Mouse (Mus musculus): ENCODE measurements at regions not wholly inside any gene's neighbourhood (a gene's known extent, or its start where the extent isn't known, plus 50 kb on each side); places are given as distances from the start of the nearest gene placed in this dataset.

DNA sequence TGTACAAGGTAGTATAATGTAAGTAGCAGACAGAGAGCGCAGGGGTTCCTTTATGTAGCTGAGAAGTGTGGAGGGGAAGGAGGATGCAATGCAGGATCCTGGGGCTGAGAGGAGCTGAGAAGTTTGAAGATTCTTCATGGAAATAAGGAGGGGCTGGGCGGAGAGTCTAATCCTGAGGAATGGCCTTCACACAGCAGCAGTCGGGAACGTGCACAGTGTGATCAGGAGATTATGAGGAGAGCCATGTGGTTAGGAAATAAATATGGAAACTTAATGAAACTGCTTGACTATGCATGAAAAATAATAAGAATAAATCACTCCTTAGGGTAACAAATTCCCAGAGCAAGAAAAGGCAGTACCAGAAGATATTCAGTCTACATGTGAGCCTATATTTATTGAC is 445.1 kb downstream of the Rapgef2 start:
- no peak overlapping the region for H3K4me3 ChIP-seq
- no peak for ATAC-seq (ENCODE audit: insufficient number of reproducible peaks, insufficient read depth, low FRiP score, low TSS enrichment, low read depth)
- no peaks in the 10 kb centered on the region for H3K36me3 ChIP-seq
- H3K4me1 ChIP-seq, result no peaks in the 10 kb centered on the region
- H3K4me2 ChIP-seq, result no peak overlapping the region
- no peak overlapping the region for H3K9ac ChIP-seq
- H3K27ac ChIP-seq, result no peak overlapping the region
- WGBS, result 79% methylated on average over 4 of the region's 4 CpGs
- H3K27me3 ChIP-seq, result no peaks in the 10 kb centered on the region
- no peaks in the 10 kb centered on the region for H3K9me3 ChIP-seq

DNA sequence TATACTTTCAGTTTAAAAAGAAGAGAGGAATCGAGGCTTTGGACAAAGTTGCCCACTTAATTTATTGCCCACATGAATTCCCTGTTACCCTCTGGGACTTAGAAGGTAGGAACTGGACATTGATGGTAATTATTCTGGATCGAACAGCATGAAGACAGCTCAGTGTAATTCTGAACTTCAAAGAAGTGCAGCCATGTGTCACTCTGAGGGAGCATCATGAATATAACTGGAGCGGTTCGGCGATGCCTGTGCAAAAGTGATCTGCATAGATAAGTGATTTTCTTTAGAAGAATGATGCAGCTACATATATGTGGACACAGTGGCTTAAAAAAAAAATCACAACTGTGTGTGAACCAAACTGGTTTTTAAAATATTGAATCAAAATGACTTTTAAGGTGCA is 449.5 kb downstream of the Rapgef2 start:
- no peak for ATAC-seq (ENCODE audit: insufficient number of reproducible peaks, insufficient read depth, low FRiP score, low TSS enrichment, low read depth)
- no peak overlapping the region for H3K4me3 ChIP-seq
- H3K4me1 ChIP-seq, result no peaks in the 10 kb centered on the region
- no peaks in the 10 kb centered on the region for H3K36me3 ChIP-seq
- no peak overlapping the region for H3K27ac ChIP-seq
- no peak overlapping the region for H3K9ac ChIP-seq
- WGBS, result 81% methylated on average over 5 of the region's 5 CpGs
- no peaks in the 10 kb centered on the region for H3K27me3 ChIP-seq
- no peak overlapping the region for H3K4me2 ChIP-seq
- H3K9me3 ChIP-seq, result no peaks in the 10 kb centered on the region

DNA sequence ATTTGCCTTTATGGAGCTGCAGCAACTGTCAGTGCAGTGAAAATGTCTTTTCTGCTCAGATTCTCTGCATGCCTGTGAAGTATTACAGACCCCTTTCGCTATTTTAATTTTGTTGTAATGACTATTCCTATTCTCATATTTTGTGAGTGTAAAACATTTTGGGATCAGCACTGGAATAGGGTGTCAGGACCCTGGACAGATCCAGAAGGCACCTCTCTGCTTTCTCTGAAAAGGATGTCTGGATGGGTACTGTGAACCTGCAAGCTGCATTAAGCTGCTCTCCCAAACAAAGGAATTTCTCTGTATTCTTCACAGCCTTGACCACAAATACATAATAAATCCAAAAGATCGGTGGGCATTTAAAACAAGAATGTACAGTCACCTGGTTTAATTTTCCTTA is 460.8 kb downstream of the Rapgef2 start:
- H3K27me3 ChIP-seq, result no peaks in the 10 kb centered on the region
- no peak overlapping the region for H3K4me3 ChIP-seq
- no peak overlapping the region for H3K4me2 ChIP-seq
- no peaks in the 10 kb centered on the region for H3K36me3 ChIP-seq
- H3K4me1 ChIP-seq, result no peaks in the 10 kb centered on the region
- H3K9me3 ChIP-seq, result no peaks in the 10 kb centered on the region
- H3K9ac ChIP-seq, result no peak overlapping the region
- H3K27ac ChIP-seq, result no peak overlapping the region
- WGBS, result 57% methylated on average over 2 of the region's 2 CpGs
- ATAC-seq (ENCODE audit: insufficient number of reproducible peaks, insufficient read depth, low FRiP score, low TSS enrichment, low read depth), result no peak

DNA sequence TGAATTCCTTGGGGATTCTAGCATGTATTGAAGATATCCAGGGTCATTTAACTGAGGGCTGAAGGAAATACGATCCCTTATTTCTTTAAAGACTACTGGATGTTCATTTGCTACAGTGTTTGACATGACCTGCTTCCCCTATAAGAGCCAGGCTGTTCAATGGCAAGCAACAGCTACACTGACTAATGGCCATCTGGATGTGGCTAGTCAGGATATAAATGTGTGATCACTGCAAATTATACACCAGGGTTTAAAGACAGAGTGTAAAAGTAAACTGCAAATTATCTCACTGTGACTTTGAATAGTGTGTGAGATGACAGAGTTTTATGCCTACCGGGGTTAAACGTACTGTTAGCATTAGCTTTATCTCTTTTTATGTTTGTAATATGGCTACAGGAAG is 473.9 kb downstream of the Rapgef2 start:
- Histone ChIP-seq H3K27me3 (no peaks in the 10 kb centered on the region), H3K4me2 (no peak overlapping the region), H3K9me3 (no peaks in the 10 kb centered on the region), H3K9ac (no peak overlapping the region), H3K27ac (no peak overlapping the region), H3K36me3 (no peaks in the 10 kb centered on the region), H3K4me3 (no peak overlapping the region), H3K4me1 (peaks cover 4% of the 10 kb centered on the region; the same call in 1 of the 2 replicates)
- 90% methylated on average over 3 of the region's 3 CpGs for WGBS
- no peak for ATAC-seq (ENCODE audit: insufficient number of reproducible peaks, insufficient read depth, low FRiP score, low TSS enrichment, low read depth)

GRCm38 (mm10) chr3:78810431-78811152 is 475.7 kb downstream of the Rapgef2 start:
- peaks cover 4% of the 10 kb centered on the region; the same call in 1 of the 2 replicates for H3K4me1 ChIP-seq
- WGBS, result 51% methylated on average over 5 of the region's 5 CpGs
- no peak overlapping the region for H3K4me3 ChIP-seq
- no peaks in the 10 kb centered on the region for H3K9me3 ChIP-seq
- no peak for ATAC-seq (ENCODE audit: insufficient number of reproducible peaks, insufficient read depth, low FRiP score, low TSS enrichment, low read depth)
- no peak overlapping the region for H3K9ac ChIP-seq
- no peaks in the 10 kb centered on the region for H3K36me3 ChIP-seq
- H3K27me3 ChIP-seq, result no peaks in the 10 kb centered on the region
- H3K27ac ChIP-seq, result no peak overlapping the region
- H3K4me2 ChIP-seq, result no peak overlapping the region

DNA sequence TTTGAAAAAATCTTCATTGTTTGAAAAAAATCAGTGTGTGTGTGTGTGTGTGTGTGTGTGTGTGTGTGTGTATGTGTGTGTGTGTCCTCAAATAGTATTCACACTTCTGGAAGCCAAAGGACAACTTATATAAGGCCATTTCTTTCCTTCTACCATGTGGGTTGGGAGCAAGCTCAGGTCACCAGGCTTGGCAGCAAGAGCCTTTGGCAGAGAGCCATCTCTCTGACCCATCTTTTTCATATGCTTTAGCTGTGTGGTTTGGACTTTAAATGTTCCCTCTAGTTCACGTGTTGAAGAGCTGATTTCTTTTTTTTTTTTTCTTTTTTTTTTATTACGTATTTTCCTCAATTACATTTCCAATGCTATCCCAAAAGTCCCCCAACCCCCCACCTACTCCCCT is 483.1 kb downstream of the Rapgef2 start:
- Histone ChIP-seq H3K4me2 (no peak overlapping the region), H3K27ac (no peak overlapping the region), H3K4me3 (no peak overlapping the region), H3K4me1 (no peaks in the 10 kb centered on the region), H3K9me3 (no peaks in the 10 kb centered on the region), H3K36me3 (no peaks in the 10 kb centered on the region), H3K27me3 (no peaks in the 10 kb centered on the region), H3K9ac (no peak overlapping the region)
- no peak for ATAC-seq (ENCODE audit: insufficient number of reproducible peaks, insufficient read depth, low FRiP score, low TSS enrichment, low read depth)
- WGBS, result 73% methylated on average over 2 of the region's 2 CpGs

- Histone ChIP-seq H3K4me2 (no peak overlapping the region), H3K27me3 (no peaks in the 10 kb centered on the region), H3K9me3 (peaks cover 5% of the 10 kb centered on the region; the same call in 1 of the 2 replicates), H3K36me3 (no peaks in the 10 kb centered on the region), H3K4me1 (no peaks in the 10 kb centered on the region), H3K9ac (no peak overlapping the region), H3K4me3 (no peak overlapping the region), H3K27ac (no peak overlapping the region)
- ATAC-seq (ENCODE audit: insufficient number of reproducible peaks, insufficient read depth, low FRiP score, low TSS enrichment, low read depth), result no peak
- WGBS, result 85% methylated on average over 4 of the region's 4 CpGs
These were observed 490.3 kb downstream of the Rapgef2 start for GRCm38 (mm10) chr3:78795951-78796455.

- ATAC-seq (ENCODE audit: insufficient number of reproducible peaks, insufficient read depth, low FRiP score, low TSS enrichment, low read depth), result no peak
- Histone ChIP-seq H3K4me2 (no peak overlapping the region), H3K9ac (no peak overlapping the region)
These were observed 493.8 kb downstream of the Rapgef2 start for GRCm38 (mm10) chr3:78792440-78793057.

GRCm38 (mm10) chr3:78782766-78783165 is 503.6 kb downstream of the Rapgef2 start:
- 85% methylated on average over 1 of the region's 1 CpGs for WGBS
- H3K27ac ChIP-seq, result no peak overlapping the region
- no peak overlapping the region for H3K9ac ChIP-seq
- H3K4me1 ChIP-seq, result no peaks in the 10 kb centered on the region
- no peaks in the 10 kb centered on the region for H3K36me3 ChIP-seq
- H3K9me3 ChIP-seq, result no peaks in the 10 kb centered on the region
- H3K27me3 ChIP-seq, result no peaks in the 10 kb centered on the region
- H3K4me3 ChIP-seq, result no peak overlapping the region
- no peak overlapping the region for H3K4me2 ChIP-seq
- ATAC-seq (ENCODE audit: insufficient number of reproducible peaks, insufficient read depth, low FRiP score, low TSS enrichment, low read depth), result no peak

More at GRCm38 (mm10) chr3:78792440-78793057, 493.8 kb downstream of the Rapgef2 start:
- Histone ChIP-seq H3K4me1 (no peaks in the 10 kb centered on the region), H3K27me3 (no peaks in the 10 kb centered on the region), H3K27ac (no peak overlapping the region), H3K36me3 (no peaks in the 10 kb centered on the region), H3K4me3 (no peak overlapping the region), H3K9me3 (peaks cover 5% of the 10 kb centered on the region; the same call in 1 of the 2 replicates)
- 97% methylated on average over 7 of the region's 7 CpGs for WGBS

- Histone ChIP-seq H3K27ac (no peak overlapping the region), H3K4me2 (no peak overlapping the region), H3K36me3 (no peaks in the 10 kb centered on the region), H3K27me3 (no peaks in the 10 kb centered on the region), H3K9ac (no peak overlapping the region), H3K9me3 (no peaks in the 10 kb centered on the region), H3K4me1 (no peaks in the 10 kb centered on the region), H3K4me3 (no peak overlapping the region)
- no peak for ATAC-seq (ENCODE audit: insufficient number of reproducible peaks, insufficient read depth, low FRiP score, low TSS enrichment, low read depth)
- WGBS, result 47% methylated on average over 4 of the region's 4 CpGs
These were observed 530.4 kb downstream of the Rapgef2 start for GRCm38 (mm10) chr3:78755686-78756476.

- Histone ChIP-seq H3K27ac (no peak overlapping the region), H3K9me3 (no peaks in the 10 kb centered on the region), H3K27me3 (no peaks in the 10 kb centered on the region), H3K4me2 (no peak overlapping the region), H3K9ac (no peak overlapping the region), H3K4me3 (no peak overlapping the region), H3K4me1 (no peaks in the 10 kb centered on the region), H3K36me3 (no peaks in the 10 kb centered on the region)
- ATAC-seq (ENCODE audit: insufficient number of reproducible peaks, insufficient read depth, low FRiP score, low TSS enrichment, low read depth), result no peak
These were observed 550.2 kb downstream of the Rapgef2 start for GRCm38 (mm10) chr3:78736111-78736510.
